Mouse (Mus musculus) liver, embryonic 14.5 days (tissue): Measurements from ENCODE around the gene Platr17. TPM values are rescaled to one million over a fixed set of nuclear protein-coding genes. Genes with fewer than 3 reads are reported as not detected.
"Not testable (repeated sequence)": the region's sequence is repeated elsewhere in the genome, so short reads cannot be mapped to it uniquely, and the experiment has no call there.

Experiments
- ATAC-seq: fragments of 200-750 bp; cut with Nextera tagmentation; 2 replicates; pipeline ENCODE4 v1.8.0; 2017; ENCODE audit warnings: moderate number of reproducible peaks, mild to moderate bottlenecking, moderate library complexity; ENCODE audit not compliant: insufficient read depth
- DNase-seq, 3 experiments: peaks; one replicate each; pipeline ENCODE4 v3.0.0-alpha.2; 2012 to 2013; ENCODE audit warnings: low read depth in 3 of 3, low spot score in 3 of 3
- H3K27ac ChIP-seq: fragments of 300-500 bp; sonication (generic); 2 replicates; pipeline ENCODE4 v1.5.1; 2014; ENCODE audit warnings: moderate library complexity, mild to moderate bottlenecking, control low read depth, inconsistent platforms
- H3K27me3 ChIP-seq: fragments of 300-500 bp; sonication (generic); 2 replicates; pipeline ENCODE4 v1.6.1; 2014; ENCODE audit warnings: mild to moderate bottlenecking, low read length, moderate library complexity; ENCODE audit not compliant: control insufficient read depth, insufficient read depth
- H3K36me3 ChIP-seq: fragments of 300-500 bp; sonication (generic); replicated peaks from 2 replicates; pipeline ENCODE4 v1.6.1; 2014; ENCODE audit warnings: low read depth; ENCODE audit not compliant: control insufficient read depth, insufficient read depth
- H3K4me1 ChIP-seq, 2 experiments: fragments of 200-500 bp in 1 of 2; fragments of 300-500 bp in 1 of 2; sonication (generic) in 1 of 2; replicated peaks; 2 replicates each; pipeline ENCODE4 v1.6.1; 2012 to 2014; ENCODE audit warnings: antibody characterized with exemption in 1 of 2, inconsistent platforms in 1 of 2, low read length in 1 of 2; ENCODE audit not compliant: control insufficient read depth in 2 of 2, insufficient read depth in 2 of 2
- H3K4me2 ChIP-seq: fragments of 300-500 bp; sonication (generic); 2 replicates; pipeline ENCODE4 v1.6.1; 2014; ENCODE audit warnings: low read depth, mild to moderate bottlenecking, control low read depth, moderate library complexity
- H3K4me3 ChIP-seq, 2 experiments: fragments of 200-500 bp in 1 of 2; fragments of 300-500 bp in 1 of 2; sonication (generic) in 1 of 2; 2 replicates each; pipeline ENCODE4 v1.5.1; 2012 to 2014; ENCODE audit warnings: low read depth in 2 of 2, low read length in 2 of 2, mild to moderate bottlenecking in 2 of 2, control low read depth in 1 of 2, inconsistent platforms in 1 of 2, moderate library complexity in 1 of 2; ENCODE audit not compliant: insufficient read depth in 1 of 2
- H3K9ac ChIP-seq: fragments of 300-500 bp; sonication (generic); replicated peaks from 2 replicates; pipeline ENCODE4 v1.6.1; 2014; ENCODE audit warnings: mild to moderate bottlenecking, control low read depth, moderate library complexity
- H3K9me3 ChIP-seq: fragments of 300-500 bp; sonication (generic); 2 replicates; pipeline ENCODE4 v1.6.1; 2016; ENCODE audit warnings: low read length, mixed read lengths; ENCODE audit not compliant: control insufficient read depth
- CTCF ChIP-seq: IDR thresholded peaks from 2 replicates; pipeline ENCODE4 v1.5.1; 2016; ENCODE audit warnings: antibody characterized with exemption, low read depth, control low read depth
- EP300 ChIP-seq: IDR thresholded peaks from 2 replicates; pipeline ENCODE4 v1.6.1; 2016; ENCODE audit warnings: antibody characterized with exemption, low read depth
- WGBS: fragments of 180-500 bp; shearing (Covaris S2); extraction: QIAGEN DNeasy Blood & Tissue Kit; methylation state at CpG from one replicate; pipeline ENCODE4 v1.1.7; 2014; ENCODE audit not compliant: insufficient replicate concordance; 5-methylcytosine and 5-hydroxymethylcytosine counted together
- polyA plus RNA-seq, 2 experiments: library from polyadenylated mRNA; depleted of rRNA in 1 of 2; stranded (reverse) in 1 of 2; unstranded in 1 of 2; fragments of >200 nt; fragmentation: Nextera tagmentation in 1 of 2; extraction: Ambion mirVana in 1 of 2; gene quantifications; 2 replicates each; pipeline versions ENCODE4 v1.2.1 to v1.2.3; 2012 to 2014

Platr17 gene
- polyA plus RNA-seq, 2 experiments: 0.20 to 0.36 TPM

- Histone ChIP-seq H3K4me2 (no peak overlapping the region), H3K9me3 (no peaks in the 10 kb centered on the region), H3K27me3 (no peaks in the 10 kb centered on the region), H3K4me1 (peaks cover 39 to 57% of the 10 kb centered on the region in 2 experiments), H3K36me3 (no peaks in the 10 kb centered on the region), H3K27ac (no peak overlapping the region), H3K4me3 (no peak overlapping the region), H3K9ac (no peak overlapping the region)
- no peak for ATAC-seq
- no peak for TF ChIP-seq EP300
- TF ChIP-seq CTCF: no peak
- DNase-seq: no peak
- WGBS: 78% methylated on average over 4 of the region's 4 CpGs
Observed at GRCm38 (mm10) chr17:33901653-33902052, 3.3 kb upstream of the Platr17 start.

DNA sequence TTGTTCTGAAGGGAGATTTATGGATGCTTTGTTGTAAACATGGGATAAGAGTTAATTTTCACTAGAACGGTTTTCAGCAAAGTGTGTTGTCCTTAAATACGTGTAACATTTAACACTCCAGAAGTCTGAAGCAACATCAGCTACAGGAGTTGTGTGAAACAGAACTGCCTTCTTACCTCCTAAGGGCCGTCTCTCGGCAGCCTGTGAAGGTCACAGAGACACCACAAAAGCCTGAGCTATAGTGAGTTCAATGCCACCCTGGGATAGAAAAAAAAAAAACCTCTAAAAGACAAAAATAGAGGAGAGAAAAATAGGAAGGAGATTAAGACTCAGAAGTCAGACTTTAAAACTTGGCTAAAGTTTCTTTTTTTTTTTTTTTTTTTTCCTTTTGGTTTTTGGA is 2.9 kb upstream of the Platr17 start:
- H3K4me3 ChIP-seq: no peak overlapping the region
- ATAC-seq (no peak), DNase-seq (no peak)
- no peaks in the 10 kb centered on the region for H3K27me3 ChIP-seq
- 62% methylated on average over 4 of the region's 4 CpGs for WGBS
- no peaks in the 10 kb centered on the region for H3K36me3 ChIP-seq
- H3K9ac ChIP-seq: no peak overlapping the region
- peak overlapping the region; percentile 36; the same call in 1 of the 2 replicates for H3K4me2 ChIP-seq
- H3K4me1 ChIP-seq: peaks cover 39 to 57% of the 10 kb centered on the region in 2 experiments
- no peak overlapping the region for H3K27ac ChIP-seq
- no peaks in the 10 kb centered on the region for H3K9me3 ChIP-seq
- TF ChIP-seq CTCF (no peak), EP300 (no peak)

DNA sequence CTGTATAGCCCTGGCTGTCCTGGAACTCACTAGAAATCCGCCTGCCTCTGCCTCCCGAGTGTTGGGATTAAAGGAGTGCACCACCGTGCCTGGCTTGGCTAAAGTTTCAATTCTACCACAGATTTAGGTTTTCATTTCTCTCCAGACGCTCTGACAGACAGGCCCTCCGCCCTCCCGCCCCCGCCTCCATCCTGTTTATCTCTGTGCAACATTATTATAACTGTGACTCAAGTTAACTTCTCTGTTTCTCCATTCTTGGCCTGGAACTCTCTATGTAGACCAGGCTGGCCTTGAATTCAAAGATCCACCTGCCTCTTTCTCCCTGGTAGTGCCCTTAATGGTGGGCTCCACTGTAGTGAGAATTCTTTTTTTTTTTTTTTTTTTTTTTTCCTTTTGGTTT is 2.4 kb upstream of the Platr17 start:
- 17% methylated on average over 7 of the region's 7 CpGs for WGBS

GRCm38 (mm10) chr17:33903911-33904651 is 854 bp upstream of the Platr17 start:
- H3K27ac ChIP-seq, H3K36me3 ChIP-seq, DNase-seq, H3K9me3 ChIP-seq, ATAC-seq, H3K4me2 ChIP-seq, H3K4me3 ChIP-seq, H3K27me3 ChIP-seq, H3K9ac ChIP-seq: not testable (repeated sequence)
- peaks cover 36 to 48% of the 10 kb centered on the region in 2 experiments for H3K4me1 ChIP-seq
- WGBS: 63% methylated on average over 6 of the region's 6 CpGs

More for the DNA sequence above, 2.4 kb upstream of the Platr17 start:
- no peak for ATAC-seq
- DNase-seq: no peak
- H3K9ac ChIP-seq: no peak overlapping the region
- H3K36me3 ChIP-seq: no peaks in the 10 kb centered on the region
- H3K4me2 ChIP-seq: peak overlapping the region; percentile 36; the same call in 1 of the 2 replicates
- H3K27me3 ChIP-seq: no peaks in the 10 kb centered on the region
- TF ChIP-seq CTCF: no peak
- TF ChIP-seq EP300: no peak
- no peaks in the 10 kb centered on the region for H3K9me3 ChIP-seq
- H3K27ac ChIP-seq: peak overlapping the region; percentile 60
- peaks cover 38 to 54% of the 10 kb centered on the region in 2 experiments for H3K4me1 ChIP-seq
- no peak overlapping the region for H3K4me3 ChIP-seq

GRCm38 (mm10) chr17:33908331-33909076 is 3.6 kb downstream of the Platr17 start:
- peaks cover 14 to 17% of the 10 kb centered on the region in 2 experiments for H3K4me1 ChIP-seq
- TF ChIP-seq EP300: no peak
- no peak for TF ChIP-seq CTCF
- peaks cover 20% of the 10 kb centered on the region for H3K36me3 ChIP-seq
- no peaks in the 10 kb centered on the region for H3K27me3 ChIP-seq
- peak; percentile 57 for ATAC-seq
- peak overlapping the region; percentile 98 for H3K9ac ChIP-seq
- H3K27ac ChIP-seq: peak overlapping the region; percentile 87
- no peaks in the 10 kb centered on the region for H3K9me3 ChIP-seq
- H3K4me2 ChIP-seq: peak overlapping the region; percentile 98
- H3K4me3 ChIP-seq: peak overlapping the region; percentile 73 to 97
- 1% methylated on average over 42 of the region's 44 CpGs for WGBS
- DNase-seq: no peak
